Mouse (Mus musculus) retina, postnatal 1 day (tissue): ENCODE measurements around the gene Xrcc5.

Source experiments
- DNase-seq: peaks from one replicate; pipeline ENCODE4 v3.0.0-alpha.2; 2012

The Xrcc5 gene

DNA sequence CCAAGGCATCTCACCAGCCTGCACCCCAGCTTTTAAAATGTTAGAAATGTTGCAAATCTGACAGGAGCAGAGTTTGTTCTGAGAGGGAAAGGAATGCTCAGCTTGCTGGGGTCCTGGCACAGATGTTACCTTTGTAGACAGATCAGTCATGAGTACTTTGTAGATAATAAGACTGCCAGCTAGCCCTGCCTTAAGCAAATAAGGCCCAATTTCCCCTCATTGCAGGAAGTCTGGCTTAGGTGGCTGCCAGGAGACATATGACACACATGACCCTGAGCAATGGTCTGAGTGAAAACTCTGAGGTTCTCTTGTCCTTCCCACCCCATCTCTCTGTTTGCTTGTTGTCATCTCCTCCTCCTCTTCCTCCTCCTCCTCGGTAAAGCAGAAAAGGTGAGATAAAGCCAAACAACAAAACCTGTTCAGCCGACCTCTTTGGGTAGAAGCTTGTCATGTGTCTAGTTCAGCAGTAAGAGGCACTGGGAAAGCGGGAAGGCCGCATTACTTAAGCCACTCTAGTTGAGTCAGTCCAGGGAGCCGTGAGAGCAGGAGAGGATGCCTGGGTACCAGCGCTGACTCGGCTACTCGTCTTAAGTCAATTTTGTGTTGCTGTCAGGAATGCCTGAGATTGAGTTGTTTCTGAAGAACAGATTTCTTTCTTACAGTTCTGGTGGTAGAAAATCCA is 92.6 kb downstream of the Xrcc5 start:
- no peak for DNase-seq

DNA sequence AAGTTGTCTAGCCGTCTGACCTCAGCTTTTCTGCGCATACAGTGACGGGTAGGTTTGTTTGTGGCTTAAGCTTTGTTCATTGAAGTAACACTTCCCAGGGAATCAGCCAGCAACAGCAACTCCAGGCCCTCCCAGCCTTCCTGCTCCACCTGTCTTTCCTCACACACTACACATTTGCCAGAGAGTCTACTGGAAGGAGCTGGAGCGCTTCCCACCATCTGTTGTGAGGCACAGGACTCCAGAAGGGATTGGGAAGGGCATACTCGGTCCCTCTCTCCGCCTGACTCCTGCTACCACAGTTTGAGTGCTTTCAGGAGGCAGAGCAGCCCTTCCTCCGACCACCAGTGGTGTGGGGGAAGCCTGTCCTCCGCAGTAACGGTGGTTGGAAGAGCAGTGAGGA is 93.4 kb downstream of the Xrcc5 start:
- DNase-seq, result no peak

DNA sequence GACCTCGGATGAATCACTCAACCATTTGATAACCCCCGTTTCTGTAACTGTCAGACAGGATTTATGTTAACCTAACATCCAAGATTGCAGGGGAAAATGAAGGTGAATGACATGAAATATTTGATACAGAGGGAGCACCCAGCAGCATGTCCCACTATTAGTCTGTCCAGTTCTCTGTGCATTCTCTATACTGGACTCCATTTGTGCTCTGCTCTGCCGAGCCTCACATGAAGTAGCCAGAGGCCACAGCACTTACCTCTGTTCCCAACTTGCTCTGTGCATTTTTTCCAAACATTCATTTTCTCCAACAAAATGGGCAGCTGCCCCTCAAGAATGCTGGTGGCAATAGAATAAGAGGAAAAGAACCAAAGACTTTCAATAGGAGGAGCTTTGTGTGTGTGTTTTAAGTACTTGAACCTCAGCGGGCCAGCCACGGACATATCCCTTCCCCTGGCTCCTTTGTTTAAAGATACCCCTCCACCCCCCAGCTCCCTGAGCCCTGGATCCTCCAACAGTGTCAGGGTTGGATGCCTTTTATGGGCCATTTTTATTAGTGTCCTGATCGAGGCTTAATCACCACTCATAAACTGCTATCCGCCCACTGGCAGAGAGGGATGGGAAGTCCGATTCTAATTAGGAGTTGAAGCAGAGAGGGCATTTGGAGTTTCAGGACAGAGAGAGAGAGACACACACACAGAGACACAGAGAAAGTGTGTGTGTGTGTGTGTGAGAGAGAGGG is 94.3 kb downstream of the Xrcc5 start:
- DNase-seq, result no peak

DNA sequence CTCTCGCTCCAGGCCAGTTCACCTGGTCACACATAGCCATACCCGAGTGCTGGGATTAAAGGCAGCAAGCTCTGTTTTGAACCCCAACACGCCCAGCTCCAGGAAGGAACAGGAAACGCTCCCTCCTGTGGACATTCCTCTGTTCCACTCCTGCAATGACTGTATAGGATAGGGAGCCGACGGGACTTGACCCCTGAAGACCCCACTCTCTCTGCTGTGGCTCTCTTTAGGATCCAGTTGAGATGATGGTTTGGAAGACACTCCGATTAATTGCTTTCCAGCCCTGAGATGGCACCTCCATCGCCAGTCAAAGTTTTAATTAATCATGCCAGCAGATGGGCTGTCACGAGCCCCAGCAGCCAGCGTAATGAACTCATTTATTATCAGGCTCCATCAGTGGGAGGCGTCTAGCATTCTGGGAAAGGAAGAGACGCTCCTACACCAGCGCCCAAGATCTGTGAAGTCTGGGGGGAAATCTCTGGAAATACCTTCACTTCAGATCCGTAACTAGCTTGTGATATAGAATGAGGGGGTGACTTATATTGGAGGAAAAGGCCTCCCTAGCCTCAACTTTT is 99.4 kb downstream of the Xrcc5 start:
- DNase-seq, result peak; percentile 43

DNA sequence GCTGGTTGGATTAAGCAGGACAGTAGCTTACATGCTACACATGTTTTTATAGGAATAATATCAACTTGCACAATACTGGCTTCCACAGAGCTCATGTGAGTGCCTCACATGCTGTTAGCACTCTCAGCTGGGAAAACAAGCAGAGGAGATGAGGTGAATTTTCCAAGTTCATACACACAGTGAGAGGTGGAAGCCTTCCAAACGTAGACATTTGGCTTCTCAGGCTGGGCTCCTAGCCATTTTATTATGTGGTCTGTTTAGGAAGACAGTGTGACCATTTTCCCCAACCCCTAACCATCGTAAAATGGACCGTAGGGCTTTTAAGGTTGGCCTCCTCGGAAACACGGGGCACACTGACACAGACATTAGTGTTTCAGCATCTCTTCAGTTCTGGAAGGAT is 102.7 kb downstream of the Xrcc5 start:
- DNase-seq, result no peak

DNA sequence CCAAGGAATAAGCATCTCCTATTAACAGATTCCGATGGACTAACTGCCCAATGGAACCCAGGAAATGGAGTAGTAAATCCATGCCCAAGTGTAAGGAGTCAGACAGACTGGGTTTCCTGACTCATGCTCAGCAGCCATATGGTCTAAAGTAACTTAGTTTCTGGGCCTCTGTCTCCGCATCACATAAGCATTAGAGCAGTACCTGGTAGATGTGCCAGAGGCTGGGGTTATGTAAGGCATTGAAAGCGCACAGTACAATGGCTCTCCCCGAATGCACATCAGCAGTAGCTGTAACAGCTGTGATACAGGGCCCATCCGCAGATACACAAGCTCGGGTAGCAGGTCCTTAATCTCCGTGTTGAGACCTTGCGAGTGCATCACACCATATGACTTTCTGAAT is 103.9 kb downstream of the Xrcc5 start:
- no peak for DNase-seq

DNA sequence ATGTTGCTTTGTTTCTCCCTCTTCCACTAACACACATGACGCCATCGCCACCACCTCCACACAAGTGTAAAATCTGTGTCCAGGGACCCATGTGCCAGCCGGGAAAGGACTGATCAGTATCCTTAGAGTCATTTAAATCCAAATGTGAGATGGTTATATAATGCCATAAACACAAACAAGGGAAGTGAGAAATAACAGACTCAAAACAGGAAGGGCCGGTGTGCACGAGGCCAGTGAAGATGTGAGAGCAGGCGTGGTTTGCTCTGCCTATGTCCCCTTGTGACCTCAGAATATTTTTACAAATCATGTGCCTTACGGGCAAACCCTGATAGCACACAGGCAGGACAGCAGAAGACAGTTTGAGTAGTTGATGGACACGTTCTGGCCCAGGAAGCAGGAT is 106.0 kb downstream of the Xrcc5 start:
- DNase-seq, result no peak

DNA sequence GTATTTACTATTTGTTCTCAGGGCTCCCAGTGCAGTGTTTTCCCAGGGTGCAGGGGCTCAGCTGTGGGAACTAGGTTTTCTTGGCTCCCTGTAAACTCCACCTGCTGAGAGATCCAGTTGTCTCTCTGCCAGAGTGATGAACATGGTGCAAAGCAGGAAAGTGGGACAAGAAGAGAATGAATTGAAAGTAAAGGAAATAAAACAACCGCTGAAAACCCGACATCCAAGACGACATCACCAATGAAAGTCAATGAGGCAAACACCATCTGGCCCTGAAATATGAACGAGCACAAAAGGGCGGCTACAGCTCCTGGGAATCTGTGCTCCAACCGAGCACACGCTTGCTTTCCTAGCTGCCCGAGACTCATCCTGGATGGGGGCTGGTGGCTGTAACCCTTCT is 106.9 kb downstream of the Xrcc5 start:
- DNase-seq, result no peak

DNA sequence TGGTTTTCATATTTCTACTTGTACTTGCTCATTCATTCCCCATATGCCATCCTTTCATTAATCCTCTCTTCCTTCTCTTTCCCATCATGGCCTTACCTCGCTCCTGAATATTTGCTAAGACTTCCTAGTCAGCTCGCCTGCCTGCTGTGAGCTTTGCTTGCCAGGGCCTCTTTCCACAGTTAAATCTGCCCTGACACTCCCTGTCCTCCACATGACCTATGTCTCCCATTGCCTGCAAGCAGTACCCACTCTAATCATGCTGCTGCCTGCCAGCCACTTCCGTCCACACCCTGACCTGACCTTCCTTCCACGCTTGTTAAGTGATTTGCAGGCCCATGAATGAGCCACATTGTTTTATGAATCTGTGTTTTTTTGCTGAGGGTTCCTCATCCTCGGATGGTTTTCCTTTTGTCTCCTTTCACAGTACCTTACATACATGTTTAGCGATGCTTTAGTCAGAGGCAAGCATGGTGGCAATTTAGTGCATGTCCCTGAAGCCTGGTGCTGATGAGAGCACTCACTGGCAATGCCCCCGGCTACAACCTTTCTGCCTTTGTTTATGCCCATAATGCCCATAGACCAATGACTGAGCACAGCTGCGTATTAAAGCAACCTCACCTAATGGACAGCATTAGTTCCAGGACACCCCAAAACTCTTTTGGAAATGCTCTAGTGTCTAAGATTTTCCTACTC is 107.5 kb downstream of the Xrcc5 start:
- peak; percentile 71 for DNase-seq

DNA sequence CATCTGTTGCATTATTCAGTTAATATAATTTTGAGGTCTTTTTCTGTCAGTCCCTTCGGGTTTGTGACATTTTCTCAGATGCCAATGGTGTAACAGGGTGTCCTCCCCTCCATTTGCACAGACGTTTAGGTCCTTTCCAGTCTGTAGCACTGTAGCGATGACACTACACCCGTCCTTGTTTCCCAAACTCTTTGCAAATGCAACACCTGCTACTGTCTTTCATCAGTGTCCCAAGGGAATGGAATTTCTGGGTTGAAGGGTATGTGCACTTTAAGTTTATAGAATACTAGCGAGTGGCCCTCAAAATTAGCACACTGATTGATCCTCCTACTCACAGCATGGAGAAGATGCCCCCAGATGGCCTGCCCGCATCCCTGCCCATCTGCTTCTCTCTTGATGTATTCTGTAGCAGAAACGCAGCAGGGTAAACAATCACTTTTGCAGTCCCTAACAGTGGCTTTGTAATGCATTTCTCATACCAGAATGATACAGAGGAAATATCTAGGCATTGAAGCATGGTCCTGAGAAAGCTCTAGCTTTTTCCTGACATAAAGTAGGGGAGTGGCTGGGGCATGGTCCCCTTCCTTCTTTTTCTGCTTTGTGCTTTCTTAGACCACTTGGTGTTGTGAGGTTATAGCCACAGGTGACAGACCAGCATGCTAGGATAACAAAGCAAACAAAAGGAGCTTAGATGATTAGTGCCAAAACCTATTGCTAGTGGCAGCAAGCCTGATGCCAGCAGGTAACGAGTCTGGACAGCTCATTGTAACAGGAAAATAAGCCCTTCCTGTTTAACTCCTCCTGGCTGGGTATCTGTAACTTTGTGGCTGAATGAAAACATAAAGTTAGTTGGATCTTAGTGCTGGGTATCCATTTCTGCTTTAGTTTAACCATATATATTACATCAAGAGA is 111.8 kb downstream of the Xrcc5 start:
- DNase-seq, result no peak

DNA sequence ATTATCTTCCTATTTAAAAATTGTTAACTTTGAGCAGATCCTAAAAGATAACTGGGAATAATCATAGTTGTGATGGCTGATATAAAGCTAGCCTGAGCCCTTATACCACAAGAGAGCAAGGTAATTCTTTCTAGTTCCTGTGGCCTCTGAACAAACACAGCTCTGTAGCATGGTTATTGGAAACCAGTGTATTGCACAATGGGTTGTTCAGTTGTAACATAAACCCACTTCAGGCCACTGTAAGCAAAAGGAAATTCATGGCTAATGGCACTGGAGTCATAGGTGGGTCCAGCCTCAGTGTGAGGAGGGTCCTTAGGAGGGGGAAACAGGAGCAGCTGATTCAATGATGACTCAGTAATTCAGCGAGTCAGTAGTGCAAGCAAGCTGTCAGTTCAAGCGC is 113.0 kb downstream of the Xrcc5 start:
- DNase-seq, result no peak

DNA sequence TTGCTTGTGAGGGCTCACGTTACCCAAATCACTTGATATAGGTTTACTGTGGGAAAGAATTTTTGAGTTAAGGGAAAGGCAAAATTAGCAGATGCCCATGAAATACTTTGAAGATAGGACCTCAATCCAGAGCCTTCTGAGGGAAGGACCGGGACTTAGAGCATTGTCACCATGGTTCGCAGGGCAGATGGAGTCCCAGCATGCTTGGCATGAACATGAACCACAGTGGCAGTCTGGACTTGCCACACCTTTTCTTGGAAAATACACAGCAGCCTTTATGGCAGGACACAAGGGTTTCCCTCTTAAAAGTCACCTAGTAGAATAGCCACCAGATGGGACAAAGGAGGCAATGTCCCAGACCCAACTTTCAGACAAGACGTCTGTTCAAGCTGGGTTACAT is 114.9 kb downstream of the Xrcc5 start:
- no peak for DNase-seq

DNA sequence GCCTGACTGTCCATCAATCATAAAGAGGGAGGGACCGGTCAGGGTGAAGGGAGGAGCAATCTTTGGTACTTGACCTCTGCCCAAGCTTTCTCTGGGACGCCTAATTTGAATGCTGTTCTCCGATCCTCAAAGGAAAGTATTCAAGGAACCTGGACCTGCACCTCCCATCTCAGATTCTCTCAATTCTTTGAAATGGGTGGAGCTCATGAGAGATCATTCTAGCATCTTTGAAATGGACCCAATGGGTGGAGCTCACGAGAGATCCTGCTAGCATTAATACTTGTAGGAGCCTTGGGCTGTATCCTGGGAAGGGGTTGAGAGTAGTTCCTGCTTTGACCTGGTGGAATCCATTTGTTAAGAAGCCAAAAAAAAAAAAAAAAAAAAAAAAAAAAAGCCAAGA is 119.2 kb downstream of the Xrcc5 start:
- no peak for DNase-seq

DNA sequence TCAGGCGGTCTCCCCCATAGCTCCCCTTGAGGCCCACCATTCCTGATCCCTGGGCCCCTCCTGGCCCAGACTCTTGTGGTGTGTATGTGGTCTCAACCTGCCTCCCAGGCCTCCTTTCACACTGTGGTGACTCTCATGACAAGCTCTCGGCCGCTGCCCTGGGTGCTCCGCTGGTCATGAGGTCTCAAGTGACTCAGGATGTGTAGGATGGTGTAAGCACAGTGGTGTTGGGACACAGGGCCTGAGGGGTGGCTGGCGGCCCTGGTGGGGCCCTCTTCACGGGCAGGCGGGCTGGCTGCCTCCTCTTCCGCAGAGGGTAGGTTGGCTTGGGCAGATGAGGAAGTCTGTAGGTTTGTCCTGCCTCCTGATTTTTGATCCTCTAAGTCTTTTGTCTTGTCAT is 121.3 kb downstream of the Xrcc5 start:
- DNase-seq, result no peak

DNA sequence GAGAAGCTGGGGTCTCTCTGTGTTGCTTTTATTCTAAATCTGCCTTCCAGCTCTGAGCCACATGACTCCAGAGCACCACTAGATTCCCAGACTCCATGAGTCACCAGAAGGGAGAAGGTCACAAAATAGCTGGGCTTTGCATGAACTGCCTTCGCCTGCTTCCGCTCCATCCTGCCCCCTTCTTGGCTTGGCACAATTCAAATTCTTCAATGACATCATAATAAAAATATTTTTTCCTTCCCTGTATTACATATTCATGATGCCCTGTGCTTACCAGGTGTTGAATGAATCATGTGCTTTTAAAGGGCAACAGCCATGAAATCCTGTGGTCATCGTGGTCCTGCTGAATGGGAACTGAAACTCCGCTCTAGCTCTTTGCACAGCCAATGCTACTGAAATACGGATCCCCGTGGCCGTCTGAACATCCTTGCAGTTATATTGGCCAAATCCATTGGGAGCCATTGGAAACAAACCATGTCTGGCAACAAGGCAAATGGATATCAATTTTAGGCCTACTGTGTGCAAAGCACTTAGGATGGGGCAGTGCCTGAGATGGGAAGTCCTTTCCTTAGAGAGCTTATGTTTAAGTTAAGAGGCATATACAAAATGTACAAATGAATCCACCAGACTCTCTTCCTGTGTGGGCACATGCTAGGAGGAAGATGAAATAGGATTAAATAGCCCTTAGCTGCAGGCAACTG is 122.0 kb downstream of the Xrcc5 start:
- DNase-seq, result no peak

DNA sequence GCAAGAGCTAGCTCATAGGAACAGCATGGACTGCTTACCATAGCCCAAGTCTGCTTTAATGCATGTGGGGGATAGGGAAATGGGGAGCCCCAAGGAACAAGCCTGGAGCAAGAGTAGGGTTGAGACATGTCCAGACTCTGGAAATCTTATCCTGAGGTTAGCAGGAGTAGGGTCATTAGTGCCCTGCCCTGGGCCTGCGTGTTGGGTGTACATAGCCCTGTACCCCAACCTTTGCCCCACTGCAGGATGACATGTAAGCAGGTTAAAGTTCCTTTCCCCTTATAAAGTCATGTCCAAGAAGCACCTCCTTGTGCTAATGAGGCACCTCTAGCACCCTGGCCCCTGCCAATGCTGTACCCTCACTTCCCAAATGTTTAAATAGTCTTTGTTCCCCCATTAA is 125.4 kb downstream of the Xrcc5 start:
- DNase-seq, result no peak

DNA sequence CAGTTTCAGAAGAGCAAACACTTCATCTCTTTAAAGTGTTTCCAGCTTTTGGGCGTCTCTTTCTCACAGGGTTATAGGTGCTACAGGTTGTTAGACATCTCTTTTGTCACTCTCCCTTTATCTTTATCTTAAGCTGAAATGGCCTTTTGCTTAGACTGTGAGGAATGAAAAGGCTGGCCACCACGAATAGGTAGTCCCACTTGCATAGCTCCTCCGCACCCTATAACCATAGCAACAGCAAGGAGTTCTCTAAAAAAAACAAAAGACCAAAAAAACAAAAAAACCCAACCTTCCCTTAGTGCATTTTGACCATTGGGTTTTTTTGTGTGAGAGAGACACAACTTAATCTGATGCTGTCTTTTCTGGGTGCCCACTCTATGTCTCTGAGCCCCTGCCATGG is 127.3 kb downstream of the Xrcc5 start:
- no peak for DNase-seq

DNA sequence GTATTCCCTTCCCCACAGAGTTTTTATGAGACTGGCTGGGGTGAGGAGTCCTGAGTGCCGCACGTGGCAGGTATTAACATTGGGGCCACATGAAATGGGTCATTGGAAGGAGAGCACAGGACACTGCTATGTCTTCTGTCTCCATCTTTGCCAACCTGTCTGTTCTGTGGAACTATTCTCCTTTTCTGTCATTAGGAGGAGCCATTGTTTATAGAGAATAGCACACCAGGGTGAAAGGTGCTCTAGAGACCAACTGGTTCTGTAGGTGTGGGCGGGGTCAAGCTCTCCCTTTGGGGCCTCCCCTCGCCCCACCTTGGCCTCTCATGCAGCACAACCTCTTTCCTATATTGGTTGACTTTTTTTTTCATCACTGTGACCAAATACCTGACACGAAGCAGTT is 129.7 kb downstream of the Xrcc5 start:
- no peak for DNase-seq

DNA sequence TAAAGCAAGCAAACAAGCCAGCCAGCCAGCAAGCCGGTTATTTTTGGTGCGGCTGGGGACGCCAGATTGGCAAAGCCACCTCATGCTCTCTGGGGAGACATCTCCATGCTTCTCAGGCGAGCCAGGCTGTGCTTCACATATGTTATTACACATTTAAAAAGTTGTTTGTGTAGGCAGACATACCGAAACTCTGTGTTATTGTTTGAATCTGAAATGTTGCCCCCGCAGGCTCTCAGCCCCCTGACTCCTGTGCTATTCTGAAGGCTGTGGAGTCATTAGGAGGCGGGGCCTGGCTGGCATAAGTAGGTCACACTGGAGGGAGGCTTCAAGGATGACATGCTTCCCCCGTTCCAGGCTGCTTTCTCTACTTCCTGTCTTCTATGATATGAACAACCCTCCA is 131.9 kb downstream of the Xrcc5 start:
- DNase-seq, result peak; percentile 75

DNA sequence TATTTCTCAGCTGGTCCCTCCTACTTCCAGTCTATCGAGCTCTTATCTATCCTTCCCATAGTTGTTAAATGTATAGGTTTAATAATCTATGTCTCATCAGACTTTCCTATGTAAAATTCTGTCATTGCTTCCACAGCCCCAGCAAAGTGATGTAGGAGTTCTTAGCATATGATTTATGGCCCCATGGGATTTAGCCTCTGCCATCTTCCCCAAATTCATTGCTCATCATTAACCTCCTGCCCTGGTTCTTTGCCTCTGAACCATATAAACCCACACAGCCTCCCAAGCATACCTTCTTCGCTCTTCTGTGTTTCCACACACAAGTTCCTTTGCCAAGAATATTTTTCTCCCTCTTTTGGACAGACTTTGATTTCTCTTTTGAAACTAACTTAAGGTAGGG is 135.5 kb downstream of the Xrcc5 start:
- DNase-seq, result no peak
